Mouse (Mus musculus) embryonic facial prominence, embryonic 15.5 days (tissue): ENCODE measurements around the gene Diablo. TPM values are rescaled to one million over a fixed set of nuclear protein-coding genes. Genes with fewer than 3 reads are reported as not detected.

ENCODE experiments used
- microRNA-seq: library from miRNA; unstranded; fragments of <30 nt; microRNA quantifications from one replicate; pipeline ENCODE4, GENCODE M21; 2016; ENCODE audit warnings: borderline number of aligned reads
- polyA plus RNA-seq: library from polyadenylated mRNA; unstranded; fragments of >200 nt; fragmentation: Nextera tagmentation; extraction: Ambion mirVana; gene quantifications from 2 replicates; pipeline ENCODE4 v1.2.1, GENCODE M21; 2015

The Diablo gene
- polyA plus RNA-seq, 1 experiment from 2014 or later = 114 TPM

Small RNA genes lying within 50 kb of the gene (microRNA-seq; reads per million reads assigned to microRNA genes)
- 1.0 reads per million for gene Mir7647

Other genes starting within 250 kb of the Diablo start
- 28.9 and 31.0 TPM in 2 replicates for gene Bcl7a, start 180.3 kb downstream of the Diablo start, polyA plus RNA-seq
- gene Mlxip, start 129.4 kb downstream of the Diablo start, polyA plus RNA-seq = 17.9 and 20.7 TPM in 2 replicates
- gene Lrrc43, start 34.9 kb downstream of the Diablo start, polyA plus RNA-seq = 1.1 and 1.5 TPM in 2 replicates
- gene Il31, start 34.7 kb downstream of the Diablo start, polyA plus RNA-seq = not detected in 2 replicates
- 0.49 and 1.1 TPM in 2 replicates for gene B3gnt4, start 13.7 kb downstream of the Diablo start, polyA plus RNA-seq
- 0.46 and 0.68 TPM in 2 replicates for gene Gm49027, start 1.3 kb upstream of the Diablo start, polyA plus RNA-seq
- gene Vps33a, start 48.9 kb upstream of the Diablo start, polyA plus RNA-seq = 27.3 and 27.8 TPM in 2 replicates
- 43.0 and 44.7 TPM in 2 replicates for gene Clip1, start 160.4 kb upstream of the Diablo start, polyA plus RNA-seq
- 66.6 and 73.6 TPM in 2 replicates for gene Zcchc8, start 196.9 kb upstream of the Diablo start, polyA plus RNA-seq
- 111 and 113 TPM in 2 replicates for gene Rsrc2, start 225.2 kb upstream of the Diablo start, polyA plus RNA-seq
- 19.8 and 19.9 TPM in 2 replicates for gene Kntc1, start 225.5 kb upstream of the Diablo start, polyA plus RNA-seq